Mouse (Mus musculus): ENCODE measurements around the gene Nup107. TPM values are rescaled to one million over a fixed set of nuclear protein-coding genes. Genes with fewer than 3 reads are reported as not detected.
"Not testable (repeated sequence)": the region's sequence is repeated elsewhere in the genome, so short reads cannot be mapped to it uniquely, and the experiment has no call there.

Nup107 gene
- total and polyA plus RNA-seq, 3 experiments, result 80.2 to 91.6 TPM; not detected in 1

GRCm38 (mm10) chr10:117705806-117706205 lies 86.7 kb downstream of the Nup107 start:
- H3K27ac ChIP-seq (ENCODE audit: control insufficient read depth, low read depth, low read length), result no peak overlapping the region
- H3K9me3 ChIP-seq (replicated peaks; ENCODE audit: insufficient read depth, low read length), result no peaks in the 10 kb centered on the region
- H3K27me3 ChIP-seq (ENCODE audit: control insufficient read depth in 1 of 2, insufficient read depth in 2 of 2, low read length in 2 of 2), result no peaks in the 10 kb centered on the region
- TF ChIP-seq ELF1 (IDR thresholded peaks at IDR 0.05; ENCODE audit: low read depth, low read length) (no peak), MYB (IDR thresholded peaks at IDR 0.05; ENCODE audit: low read depth, low read length) (no peak), ZNF384 (IDR thresholded peaks at IDR 0.05; ENCODE audit: low read depth, low read length) (no peak), NRF1 (IDR thresholded peaks at IDR 0.05; ENCODE audit: insufficient read depth, low read depth, low read length, poor library complexity, severe bottlenecking) (no peak), POLR2AphosphoS5 (IDR thresholded peaks at IDR 0.05; ENCODE audit: borderline replicate concordance, low read depth, low read length) (no peak), ZC3H11A (IDR thresholded peaks at IDR 0.05; ENCODE audit: low read depth, low read length) (no peak), KAT2A (conservative IDR thresholded peaks at IDR 0.05; ENCODE audit: low read depth, low read length) (no peak), MEF2A (IDR thresholded peaks at IDR 0.05; ENCODE audit: extremely low read depth, insufficient replicate concordance, low read depth, low read length, poor library complexity, severe bottlenecking) (no peak), BHLHE40 (IDR thresholded peaks at IDR 0.05; ENCODE audit: borderline replicate concordance, low read depth, low read length) (no peak), TAL1 (IDR thresholded peaks at IDR 0.05; ENCODE audit: low read length) (no peak), NELFE (IDR thresholded peaks at IDR 0.05; ENCODE audit: low read depth, low read length) (no peak), SMC3 (IDR thresholded peaks at IDR 0.05; ENCODE audit: low read depth, low read length) (no peak), MAX (IDR thresholded peaks at IDR 0.05; ENCODE audit: low read length) (no peak), TCF12 (IDR thresholded peaks at IDR 0.05; ENCODE audit: low read depth, low read length) (no peak), ETS1 (IDR thresholded peaks at IDR 0.05; ENCODE audit: low read depth, low read length) (no peak), MYC (IDR thresholded peaks at IDR 0.05; ENCODE audit: low read depth, low read length) (no peak), RAD21 (IDR thresholded peaks at IDR 0.05; ENCODE audit: low read depth, low read length) (no peak), CHD1 (IDR thresholded peaks at IDR 0.05; ENCODE audit: low read depth, low read length) (no peak)
- H3K9ac ChIP-seq (ENCODE audit: control insufficient read depth, low read depth, low read length, poor library complexity, severe bottlenecking), result no peak overlapping the region
- H3K79me2 ChIP-seq (ENCODE audit: control insufficient read depth, insufficient read depth, low read length, poor library complexity), result peaks cover 37% of the 10 kb centered on the region
- H3K36me3 ChIP-seq (ENCODE audit: control insufficient read depth in 1 of 2, insufficient read depth in 2 of 2, low read length in 2 of 2), result peaks cover 10 to 28% of the 10 kb centered on the region in 2 experiments
- no peak for DNase-seq (ENCODE audit: low read depth, low spot score)
- peaks cover 0 to 3% of the 10 kb centered on the region in 2 experiments; a peak in 2 of 4 replicates for H3K4me1 ChIP-seq (ENCODE audit: control insufficient read depth in 1 of 2, insufficient read depth in 2 of 2, low read length in 2 of 2)
- no peak overlapping the region for H3K4me3 ChIP-seq (ENCODE audit: control insufficient read depth in 1 of 2, insufficient read depth in 1 of 2, low read depth in 2 of 2, low read length in 2 of 2)

- Histone ChIP-seq H3K79me2 (ENCODE audit: control insufficient read depth, insufficient read depth, low read length, poor library complexity) (peaks cover 32% of the 10 kb centered on the region), H3K36me3 (ENCODE audit: control insufficient read depth in 1 of 2, insufficient read depth in 2 of 2, low read length in 2 of 2) (peaks cover 10 to 31% of the 10 kb centered on the region in 2 experiments), H3K27me3 (ENCODE audit: control insufficient read depth in 1 of 2, insufficient read depth in 2 of 2, low read length in 2 of 2) (no peaks in the 10 kb centered on the region), H3K9me3 (replicated peaks; ENCODE audit: insufficient read depth, low read length) (no peaks in the 10 kb centered on the region), H3K9ac (ENCODE audit: control insufficient read depth, low read depth, low read length, poor library complexity, severe bottlenecking) (no peak overlapping the region), H3K4me1 (ENCODE audit: control insufficient read depth in 1 of 2, insufficient read depth in 2 of 2, low read length in 2 of 2) (peaks cover 0 to 3% of the 10 kb centered on the region in 2 experiments; a peak in 2 of 4 replicates), H3K4me3 (ENCODE audit: control insufficient read depth in 1 of 2, insufficient read depth in 1 of 2, low read depth in 2 of 2, low read length in 2 of 2) (no peak overlapping the region), H3K27ac (ENCODE audit: control insufficient read depth, low read depth, low read length) (no peak overlapping the region)
- DNase-seq (ENCODE audit: low read depth, low spot score), result no peak
- TF ChIP-seq CHD2 (IDR thresholded peaks at IDR 0.05; ENCODE audit: low read length) (no peak), MYB (IDR thresholded peaks at IDR 0.05; ENCODE audit: low read depth, low read length) (no peak), CHD1 (IDR thresholded peaks at IDR 0.05; ENCODE audit: low read depth, low read length) (no peak), POLR2AphosphoS5 (IDR thresholded peaks at IDR 0.05; ENCODE audit: borderline replicate concordance, low read depth, low read length) (no peak), USF1 (IDR thresholded peaks at IDR 0.05; ENCODE audit: low read depth, low read length) (no peak)
These were observed 87.6 kb downstream of the Nup107 start for GRCm38 (mm10) chr10:117704964-117705335.

- DNase-seq (ENCODE audit: low read depth, low spot score); H3K9me3 ChIP-seq (replicated peaks; ENCODE audit: insufficient read depth, low read length); H3K27ac ChIP-seq (ENCODE audit: control insufficient read depth, low read depth, low read length); H3K4me3 ChIP-seq (ENCODE audit: control insufficient read depth in 1 of 2, insufficient read depth in 1 of 2, low read depth in 2 of 2, low read length in 2 of 2); H3K4me1 ChIP-seq (ENCODE audit: control insufficient read depth in 1 of 2, insufficient read depth in 2 of 2, low read length in 2 of 2); H3K9ac ChIP-seq (ENCODE audit: control insufficient read depth, low read depth, low read length, poor library complexity, severe bottlenecking); H3K27me3 ChIP-seq (ENCODE audit: control insufficient read depth in 1 of 2, insufficient read depth in 2 of 2, low read length in 2 of 2): not testable (repeated sequence)
- peaks cover 27% of the 10 kb centered on the region for H3K79me2 ChIP-seq (ENCODE audit: control insufficient read depth, insufficient read depth, low read length, poor library complexity)
- H3K36me3 ChIP-seq (ENCODE audit: control insufficient read depth in 1 of 2, insufficient read depth in 2 of 2, low read length in 2 of 2), result peaks cover 10 to 34% of the 10 kb centered on the region in 2 experiments
These were observed 88.1 kb downstream of the Nup107 start for GRCm38 (mm10) chr10:117704314-117704963.
